Mouse (Mus musculus): ENCODE measurements at regions not wholly inside any gene's neighbourhood (a gene's known extent, or its start where the extent isn't known, plus 50 kb on each side); places are given as distances from the start of the nearest gene placed in this dataset.
A peak's percentile ranks its signal among the peaks of the same experiment; 100 is the strongest.

GRCm38 (mm10) chr14:64594021-64594561 is 490.0 kb downstream of the Prss52 start:
- ATAC-seq (ENCODE audit: low TSS enrichment), result 0 out of 2 replicates have a peak, but pooled peaks have one; percentile 13

- ATAC-seq (ENCODE audit: low TSS enrichment), result peak; percentile 4
Measured at GRCm38 (mm10) chr14:64594811-64595522, 490.9 kb downstream of the Prss52 start.

GRCm38 (mm10) chr14:64595523-64595889 is 491.4 kb downstream of the Prss52 start:
- no peak for ATAC-seq (ENCODE audit: low TSS enrichment)

GRCm38 (mm10) chr14:64595891-64596290 is 491.8 kb downstream of the Prss52 start:
- no peak for ATAC-seq (ENCODE audit: low TSS enrichment)

GRCm38 (mm10) chr14:64597218-64597617 is 493.1 kb downstream of the Prss52 start:
- no peak for ATAC-seq (ENCODE audit: low TSS enrichment)

Data from frontal cortex, adult (tissue).